Mouse (Mus musculus) mammary gland, adult 2 months (tissue): ENCODE data around the gene Cyp26c1. TPM values are rescaled to one million over a fixed set of nuclear protein-coding genes. Genes with fewer than 3 reads are reported as not detected.

Experiments
- polyA plus RNA-seq: library from polyadenylated mRNA; depleted of rRNA; stranded (reverse); fragments of >200 nt; gene quantifications from 2 replicates; pipeline ENCODE4 v1.2.3, GENCODE M21; 2012; ENCODE audit warnings: low replicate concordance; rRNA removed

Cyp26c1 gene
- polyA plus RNA-seq = not detected in 2 replicates

DNA sequence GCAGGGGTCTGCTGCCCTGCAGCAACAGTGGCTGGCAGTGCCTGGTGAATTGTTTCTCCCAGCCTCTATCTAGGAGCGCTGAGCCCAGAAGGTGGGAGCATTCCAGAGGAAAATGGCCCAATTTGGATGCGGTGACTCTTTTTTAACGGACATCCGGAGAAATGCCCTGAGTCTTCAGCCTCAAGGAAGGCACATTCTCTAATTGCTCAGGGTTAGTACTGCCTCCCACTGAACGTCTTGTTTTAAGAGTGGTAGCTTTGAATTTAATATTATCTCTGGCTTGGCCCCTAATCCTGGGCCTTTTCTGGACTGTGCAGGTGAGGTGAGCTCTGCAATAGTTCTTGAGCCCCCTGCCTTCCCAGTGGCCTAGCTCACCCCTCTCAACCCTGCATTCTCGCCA, at the start of gene Cyp26c1:
Gene Cyp26c1 (plus strand): TSS at position 301 of the 400 bp plus-strand sequence.

DNA sequence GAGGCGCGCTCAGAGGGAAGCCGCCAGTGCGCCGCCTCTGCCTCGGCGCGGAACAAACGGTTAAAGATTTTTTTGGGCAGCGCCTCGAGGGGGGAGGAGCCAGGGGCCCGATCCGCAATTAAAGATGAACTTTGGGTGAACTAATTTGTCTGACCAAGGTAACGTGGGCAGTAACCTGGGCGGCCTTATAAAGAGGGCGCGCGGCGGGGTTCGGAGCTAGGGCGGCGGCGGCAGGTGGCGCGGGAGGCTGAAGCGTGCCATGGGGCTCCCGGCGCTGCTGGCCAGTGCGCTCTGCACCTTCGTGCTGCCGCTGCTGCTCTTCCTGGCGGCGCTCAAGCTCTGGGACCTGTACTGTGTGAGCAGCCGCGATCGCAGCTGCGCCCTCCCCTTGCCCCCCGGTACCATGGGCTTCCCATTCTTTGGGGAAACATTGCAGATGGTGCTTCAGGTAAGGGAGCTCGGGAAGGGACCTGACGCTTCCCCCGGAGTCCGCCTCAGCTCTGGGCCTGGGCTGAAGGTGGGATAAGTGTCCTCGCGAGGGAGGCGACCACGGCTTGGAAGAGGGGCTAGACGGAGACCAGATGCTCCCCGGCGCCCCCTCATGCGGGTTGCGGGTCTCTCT, 12.4 kb downstream of the Cyp26c1 start, which contains the start of gene Cyp26a1:
Gene Cyp26a1 (plus strand): TSS at position 148 of the 622 bp plus-strand sequence.

Other genes starting within 250 kb of the Cyp26c1 start
- gene Exoc6, start 135.2 kb upstream of the Cyp26c1 start, polyA plus RNA-seq = 6.1 and 14.1 TPM in 2 replicates
- gene Cyp26a1, start 12.2 kb downstream of the Cyp26c1 start, polyA plus RNA-seq = 0.10 and 0.47 TPM in 2 replicates